8 mouse cellular contexts compared by ENCODE assay signal in the genomic region with DNA sequence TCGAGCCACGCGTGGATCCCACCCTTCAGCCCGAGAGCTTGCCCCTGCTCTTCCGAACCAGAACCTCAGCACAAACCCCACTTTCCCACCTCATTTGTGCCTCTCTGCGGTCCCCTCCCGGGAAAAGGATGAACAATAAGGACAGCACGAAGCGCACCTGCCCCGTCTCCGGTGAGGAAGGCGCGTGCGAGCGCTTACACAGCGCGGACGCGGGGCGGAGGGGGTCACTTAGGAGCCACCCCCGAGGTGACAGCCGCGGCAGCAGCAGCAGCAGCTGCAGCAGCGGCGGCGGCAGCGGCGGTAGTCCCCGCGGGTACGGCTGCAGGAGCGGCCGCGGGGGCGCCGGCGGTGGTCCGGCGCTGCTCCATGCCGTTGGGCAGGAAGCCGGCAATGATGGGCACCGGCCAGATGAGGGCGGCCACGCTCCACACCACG. TPM values are rescaled to one million over a fixed set of nuclear protein-coding genes. Genes with fewer than 3 reads are reported as not detected.
DNase-seq lines count a peak whose midpoint lies in the region; ATAC-seq and TF ChIP-seq lines count a peak whose summit lies in the region.

No protein-coding gene starts in this region.

- WGBS in forebrain, embryonic 14.5 days, result under 1% methylated on average over 38 of the region's 45 CpGs
- 4% methylated on average over 42 of the region's 45 CpGs for WGBS in hindbrain, postnatal 0 days
- 1% methylated on average over 41 of the region's 45 CpGs for WGBS in liver, embryonic 11.5 days
- WGBS in neural tube, embryonic 12.5 days, result under 1% methylated on average over 45 of the region's 45 CpGs

- peak; percentile 77; the same call in 1 of the 2 replicates for ATAC-seq in forebrain, embryonic 14.5 days
- ATAC-seq in hindbrain, postnatal 0 days, result peak; percentile 58; the same call in 1 of the 2 replicates
- peak; percentile 4; the same call in 1 of the 2 replicates for ATAC-seq in liver, embryonic 11.5 days (replicated peaks; ENCODE audit: low FRiP score)
- peak; percentile 3 for ATAC-seq in neural tube, embryonic 12.5 days (ENCODE audit: low FRiP score, low read depth)

- no peaks in the 10 kb centered on the region for H3K36me3 ChIP-seq in forebrain, embryonic 14.5 days (ENCODE audit: control insufficient read depth, insufficient read depth, low read length)
- no peaks in the 10 kb centered on the region for H3K36me3 ChIP-seq in hindbrain, postnatal 0 days (ENCODE audit: insufficient read depth, low read length)
- no peaks in the 10 kb centered on the region for H3K36me3 ChIP-seq in liver, embryonic 11.5 days (ENCODE audit: control insufficient read depth, insufficient read depth, low read length)
- H3K36me3 ChIP-seq in neural tube, embryonic 12.5 days, result no peaks in the 10 kb centered on the region

- TF ChIP-seq CTCF in layer of hippocampus, adult 2 months (conservative IDR thresholded peaks at IDR 0.05), result peak; percentile 81
- peak; percentile 81 for TF ChIP-seq CTCF in hindbrain, postnatal 0 days (IDR thresholded peaks at IDR 0.05; ENCODE audit: low read depth)

- H3K4me1 ChIP-seq in forebrain, embryonic 14.5 days (ENCODE audit: control insufficient read depth, insufficient read depth, low read length), result 0 out of 2 replicates have a peak, but pooled peaks cover 3% of the 10 kb centered on the region
- H3K4me1 ChIP-seq in hindbrain, postnatal 0 days (ENCODE audit: insufficient read depth, low read length), result peaks cover 5% of the 10 kb centered on the region; the same call in 1 of the 2 replicates
- H3K4me1 ChIP-seq in liver, embryonic 11.5 days (replicated peaks; ENCODE audit: control insufficient read depth, insufficient read depth, low read length), result no peaks in the 10 kb centered on the region; the same call in 1 of the 2 replicates
- H3K4me1 ChIP-seq in neural tube, embryonic 12.5 days, result no peaks in the 10 kb centered on the region

- peaks cover 11% of the 10 kb centered on the region; the same call in 1 of the 2 replicates for H3K27me3 ChIP-seq in forebrain, embryonic 14.5 days (replicated peaks; ENCODE audit: control insufficient read depth, insufficient read depth, low read length)
- no peaks in the 10 kb centered on the region for H3K27me3 ChIP-seq in hindbrain, postnatal 0 days (ENCODE audit: insufficient read depth, low read length)
- H3K27me3 ChIP-seq in liver, embryonic 11.5 days (replicated peaks; ENCODE audit: control insufficient read depth, insufficient read depth, low read length), result peaks cover 22% of the 10 kb centered on the region
- H3K27me3 ChIP-seq in neural tube, embryonic 12.5 days (replicated peaks), result peaks cover 13% of the 10 kb centered on the region; the same call in 1 of the 2 replicates

- peak; percentile 44 to 69 for DNase-seq in layer of hippocampus, adult 2 months (ENCODE audit: low spot score in 2 of 2)
- DNase-seq in layer of hippocampus, adult 11-12 months (ENCODE audit: low spot score), result no peak
- peak; percentile 63 to 69 for DNase-seq in adrenal gland, postnatal 4 days (ENCODE audit: low spot score in 2 of 2)
- DNase-seq in forebrain, embryonic 14.5 days (ENCODE audit: low spot score), result no peak
- DNase-seq in hindbrain, postnatal 0 days (ENCODE audit: low spot score), result peak; percentile 89
- DNase-seq in liver, embryonic 11.5 days (ENCODE audit: low spot score), result peak; percentile 82
- DNase-seq in thymus, postnatal 10 days (ENCODE audit: low spot score in 2 of 2), result peak; percentile 23 to 44

- H3K27ac ChIP-seq in layer of hippocampus, adult 2 months, result peak overlapping the region; percentile 85
- no peak overlapping the region for H3K27ac ChIP-seq in forebrain, embryonic 14.5 days (ENCODE audit: low read depth, low read length)
- H3K27ac ChIP-seq in hindbrain, postnatal 0 days, result peak overlapping the region; percentile 82; the same call in 1 of the 2 replicates
- H3K27ac ChIP-seq in liver, embryonic 11.5 days (ENCODE audit: low read depth, low read length), result no peak overlapping the region
- H3K27ac ChIP-seq in neural tube, embryonic 12.5 days, result peak overlapping the region; percentile 32; the same call in 1 of the 2 replicates

- peak overlapping the region; percentile 76 for H3K4me3 ChIP-seq in layer of hippocampus, adult 2 months
- peak overlapping the region; percentile 63 for H3K4me3 ChIP-seq in forebrain, embryonic 14.5 days (ENCODE audit: low read depth, low read length)
- H3K4me3 ChIP-seq in hindbrain, postnatal 0 days (ENCODE audit: low read length), result peak overlapping the region; percentile 73
- H3K4me3 ChIP-seq in liver, embryonic 11.5 days (ENCODE audit: low read depth, low read length), result peak overlapping the region; percentile 80
- peak overlapping the region; percentile 69 for H3K4me3 ChIP-seq in neural tube, embryonic 12.5 days

- no peaks in the 10 kb centered on the region for H3K9me3 ChIP-seq in forebrain, embryonic 14.5 days (replicated peaks; ENCODE audit: control insufficient read depth, low read length)
- H3K9me3 ChIP-seq in hindbrain, postnatal 0 days (ENCODE audit: low read length), result no peaks in the 10 kb centered on the region
- H3K9me3 ChIP-seq in liver, embryonic 11.5 days (ENCODE audit: control insufficient read depth, low read length), result no peaks in the 10 kb centered on the region
- H3K9me3 ChIP-seq in neural tube, embryonic 12.5 days, result no peaks in the 10 kb centered on the region

- peak overlapping the region; percentile 87 for H3K4me2 ChIP-seq in forebrain, embryonic 14.5 days (ENCODE audit: low read length)
- peak overlapping the region; percentile 85 for H3K4me2 ChIP-seq in hindbrain, postnatal 0 days (ENCODE audit: low read depth, low read length)
- H3K4me2 ChIP-seq in liver, embryonic 11.5 days, result peak overlapping the region; percentile 99
- peak overlapping the region; percentile 96 for H3K4me2 ChIP-seq in neural tube, embryonic 12.5 days (replicated peaks)

- peak overlapping the region; percentile 65 for H3K9ac ChIP-seq in forebrain, embryonic 14.5 days (ENCODE audit: low read length)
- peak overlapping the region; percentile 72 for H3K9ac ChIP-seq in hindbrain, postnatal 0 days (replicated peaks; ENCODE audit: low read length)
- H3K9ac ChIP-seq in liver, embryonic 11.5 days (ENCODE audit: low read depth, low read length), result peak overlapping the region; percentile 74
- peak overlapping the region; percentile 72 for H3K9ac ChIP-seq in neural tube, embryonic 12.5 days

RNA-seq across cellular contexts. Expression of gene Tmem158, which starts 1.1 kb away (rescaled TPM):
- total RNA-seq in layer of hippocampus, adult 2 months (2021), result 10 to 100 TPM; 35.2 to 37.9 TPM
- 10 to 100 TPM; 25.0 to 25.7 TPM for total RNA-seq in adrenal gland, postnatal 4 days (2021)
- 18.5 and 18.7 TPM in 2 replicates for polyA plus RNA-seq in forebrain, embryonic 14.5 days (2014; fragmentation: Nextera tagmentation; extraction: Ambion mirVana)
- 153 and 182 TPM in 2 replicates for total RNA-seq in hindbrain, postnatal 0 days (2014; rRNA removed)
- polyA plus RNA-seq in hindbrain, postnatal 0 days (2015; fragmentation: Nextera tagmentation; extraction: Ambion mirVana), result 46.1 and 51.6 TPM in 2 replicates
- 7.2 and 9.8 TPM in 2 replicates for polyA plus RNA-seq in liver, embryonic 11.5 days (2014; fragmentation: Nextera tagmentation; extraction: Ambion mirVana)
- 25.6 and 26.0 TPM in 2 replicates for polyA plus RNA-seq in neural tube, embryonic 12.5 days (2016; fragmentation: Nextera tagmentation; extraction: Ambion mirVana)

RNA-seq across cellular contexts. Expression of gene Cdcp1, which starts 43.6 kb away (rescaled TPM):
- under 1 TPM in 1 of 2 experiments, not detected in 1; 0.08 TPM for total RNA-seq in layer of hippocampus, adult 2 months (2021)
- 1 to 10 TPM in 1 of 2 experiments, under 1 TPM in 1; 0.73 to 2.6 TPM for total RNA-seq in adrenal gland, postnatal 4 days (2021)
- 0.05 and 0.06 TPM in 2 replicates for polyA plus RNA-seq in forebrain, embryonic 14.5 days (2014; fragmentation: Nextera tagmentation; extraction: Ambion mirVana)
- 0.26 and 0.29 TPM in 2 replicates for total RNA-seq in hindbrain, postnatal 0 days (2014; rRNA removed)
- 0.14 and 0.38 TPM in 2 replicates for polyA plus RNA-seq in hindbrain, postnatal 0 days (2015; fragmentation: Nextera tagmentation; extraction: Ambion mirVana)
- 0.59 and 0.83 TPM in 2 replicates for polyA plus RNA-seq in liver, embryonic 11.5 days (2014; fragmentation: Nextera tagmentation; extraction: Ambion mirVana)
- 0.27 and 0.30 TPM in 2 replicates for polyA plus RNA-seq in neural tube, embryonic 12.5 days (2016; fragmentation: Nextera tagmentation; extraction: Ambion mirVana)

Comparison
In these comparisons a context has a peak if more than half of its experiments do, and no peak if none do; other contexts are left out.
1. DNase-seq: peak in layer of hippocampus, adult 2 months (2 of 2), adrenal gland, postnatal 4 days (2 of 2), hindbrain, postnatal 0 days (single experiment), liver, embryonic 11.5 days (single experiment) and thymus, postnatal 10 days (2 of 2); none in layer of hippocampus, adult 11-12 months (single experiment) and forebrain, embryonic 14.5 days (single experiment).
2. H3K27ac ChIP-seq: peak in layer of hippocampus, adult 2 months (single experiment), hindbrain, postnatal 0 days (single experiment) and neural tube, embryonic 12.5 days (single experiment); none in forebrain, embryonic 14.5 days (single experiment) and liver, embryonic 11.5 days (single experiment).
3. ATAC-seq: peak in every context shown above with its lines; median percentile 77 in forebrain, embryonic 14.5 days; 58 in hindbrain, postnatal 0 days; 4 in liver, embryonic 11.5 days; 3 in neural tube, embryonic 12.5 days.
4. Peak in every context shown above with its lines, with median percentiles within 50 percentile points of each other: H3K4me3 ChIP-seq, H3K4me2 ChIP-seq and H3K9ac ChIP-seq.